Mouse (Mus musculus) spleen, adult 2 months (tissue): Measurements from ENCODE around the gene Gm3164.
"Not testable (repeated sequence)": the region's sequence is repeated elsewhere in the genome, so short reads cannot be mapped to it uniquely, and the experiment has no call there.

Source experiments
- CTCF ChIP-seq: fragments of 200-500 bp; IDR thresholded peaks from 2 replicates; pipeline ENCODE4 v1.5.1; 2011; ENCODE audit warnings: mild to moderate bottlenecking, inconsistent platforms; ENCODE audit not compliant: insufficient read depth, insufficient read length, insufficient replicate concordance; ENCODE audit errors: extremely low read depth
- POLR2A ChIP-seq: fragments of 200-500 bp; IDR thresholded peaks from 2 replicates; pipeline ENCODE4 v1.6.1; 2011; ENCODE audit warnings: low read depth, low read length, inconsistent platforms

- not testable (repeated sequence) for TF ChIP-seq POLR2A, CTCF
These were observed 14.0 kb upstream of the Gm3164 start for GRCm38 (mm10) chr14:4401245-4401644.
